Mouse (Mus musculus): Measurements from ENCODE around the gene Myl4. TPM values are rescaled to one million over a fixed set of nuclear protein-coding genes. Genes with fewer than 3 reads are reported as not detected.

Gene Myl4
- polyA plus RNA-seq, 1 experiment from 2014 or later = 3.2 TPM

- DNase-seq = no peak
- 68% methylated on average over 4 of the region's 4 CpGs for WGBS
- Histone ChIP-seq H3K4me2 (ENCODE audit: low read length) (no peak overlapping the region), H3K4me1 (ENCODE audit: control insufficient read depth, insufficient read depth, low read length) (no peaks in the 10 kb centered on the region), H3K36me3 (ENCODE audit: control insufficient read depth, insufficient read depth, low read length) (no peaks in the 10 kb centered on the region), H3K27me3 (ENCODE audit: control insufficient read depth, insufficient read depth, low read length) (no peaks in the 10 kb centered on the region), H3K9ac (replicated peaks; ENCODE audit: low read length) (no peak overlapping the region), H3K4me3 (replicated peaks; ENCODE audit: low read depth, low read length) (no peak overlapping the region), H3K27ac (replicated peaks; ENCODE audit: low read depth, low read length) (no peak overlapping the region), H3K9me3 (ENCODE audit: control insufficient read depth, low read length) (no peaks in the 10 kb centered on the region)
- no peak for ATAC-seq (ENCODE audit: low FRiP score, low TSS enrichment)
These were observed 92.8 kb downstream of the Myl4 start for GRCm38 (mm10) chr11:104643236-104643635.

Other genes starting within 250 kb of the Myl4 start
- 27.1 and 39.2 TPM in 2 replicates for gene Kansl1, start 81.8 kb upstream of the Myl4 start, polyA plus RNA-seq (2014; fragmentation: Nextera tagmentation; extraction: Ambion mirVana)
- 41.0 and 48.1 TPM in 2 replicates for gene Cdc27, start within 50 bp of the Myl4 start, polyA plus RNA-seq (2014; fragmentation: Nextera tagmentation; extraction: Ambion mirVana)
- 0.23 and 0.28 TPM in 2 replicates for gene Itgb3, start 57.3 kb downstream of the Myl4 start, polyA plus RNA-seq (2014; fragmentation: Nextera tagmentation; extraction: Ambion mirVana)
- 0.01 TPM in 1 of 2 replicates, not detected in the other for gene Gm11639, start 135.0 kb downstream of the Myl4 start, polyA plus RNA-seq (2014; fragmentation: Nextera tagmentation; extraction: Ambion mirVana)

Measured in midbrain, embryonic 14.5 days (tissue).